Mouse (Mus musculus): ENCODE measurements around the gene Trabd2b.

Gene Trabd2b

DNA sequence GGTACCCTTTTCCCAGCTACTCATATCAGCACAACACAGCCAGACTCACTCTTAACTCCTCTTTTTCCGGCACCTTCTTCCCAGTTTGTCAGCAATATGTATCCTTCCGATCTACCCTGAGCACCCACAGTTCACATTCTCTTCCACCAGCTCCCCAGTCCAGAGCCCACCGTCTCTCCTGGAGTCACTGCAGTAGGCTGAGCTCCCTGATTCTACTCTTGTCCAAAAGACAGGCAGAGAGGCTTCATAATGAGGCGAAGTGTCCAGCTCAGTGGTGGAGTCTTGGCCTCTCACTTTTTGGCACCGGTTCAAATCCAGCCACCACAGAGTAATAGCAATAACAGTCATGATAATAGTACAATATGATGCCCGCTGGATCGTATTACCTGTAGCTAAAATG, 133.5 kb downstream of the Trabd2b start:
- DNase-seq (ENCODE audit: low spot score in 2 of 2) = no peak

- no peak for DNase-seq (ENCODE audit: low spot score in 2 of 2)
These were observed 134.7 kb downstream of the Trabd2b start for GRCm38 (mm10) chr4:114541221-114541620.

- DNase-seq (ENCODE audit: low spot score in 2 of 2) = no peak
These were observed 135.6 kb downstream of the Trabd2b start for GRCm38 (mm10) chr4:114542136-114542535.

DNA sequence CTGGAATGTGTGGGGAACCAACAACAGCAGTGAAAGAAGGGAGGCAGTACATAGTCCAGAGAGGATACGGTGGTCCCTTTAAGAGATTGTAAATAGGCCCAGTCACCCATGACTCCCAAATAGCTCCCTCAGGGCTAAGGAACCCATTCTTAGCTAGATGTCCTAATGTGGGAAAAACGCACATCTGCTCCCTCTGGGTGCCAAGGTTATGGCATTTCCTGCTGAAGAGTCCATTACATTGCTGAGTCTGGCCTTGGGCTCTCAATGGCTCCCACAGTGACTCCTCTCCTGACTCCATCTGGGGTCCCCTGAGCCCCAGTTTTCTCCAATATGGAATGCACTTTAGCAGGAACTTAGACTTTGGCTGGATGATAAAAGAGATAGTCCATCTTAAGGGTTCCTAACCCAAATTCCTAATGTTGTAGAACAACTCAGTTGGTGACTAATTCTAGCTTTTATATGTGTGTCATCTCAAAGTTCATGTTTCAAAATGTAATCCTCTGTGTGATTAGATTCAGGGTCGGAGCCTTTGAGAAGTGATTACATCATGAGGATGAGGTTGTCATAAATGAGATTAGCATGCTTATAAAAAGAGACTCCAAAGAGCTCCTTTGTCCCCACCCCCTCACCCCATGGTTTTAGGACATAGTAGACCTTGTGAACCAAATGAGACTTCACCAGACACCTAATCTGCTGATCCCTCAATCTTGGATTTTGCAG, 139.1 kb downstream of the Trabd2b start:
- DNase-seq (ENCODE audit: low spot score in 2 of 2) = peak in 1 of 2 experiments; percentile 16

- DNase-seq (ENCODE audit: low spot score in 2 of 2) = peak in 1 of 2 experiments; percentile 24
These were observed 141.3 kb downstream of the Trabd2b start for GRCm38 (mm10) chr4:114547658-114548448.

DNA sequence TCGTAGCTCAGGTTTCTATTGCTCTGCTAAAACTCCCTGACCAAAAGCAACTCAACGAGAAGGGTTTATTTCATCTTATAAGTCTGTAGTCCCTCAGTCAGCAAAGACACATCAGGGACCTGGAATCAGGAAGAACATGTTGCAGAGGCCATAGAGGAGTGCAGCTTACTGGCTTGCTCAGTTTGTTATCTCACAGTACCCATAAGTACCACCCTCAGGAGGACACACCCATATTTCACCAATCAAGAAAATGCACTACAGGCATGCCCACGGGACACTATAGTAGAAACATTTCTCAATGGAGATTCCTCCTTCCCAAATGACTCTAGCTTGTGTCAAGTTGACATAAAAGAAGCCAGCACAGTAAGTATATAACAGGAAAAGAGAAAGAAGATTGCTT, 143.0 kb downstream of the Trabd2b start:
- DNase-seq (ENCODE audit: low spot score in 2 of 2) = no peak

DNA sequence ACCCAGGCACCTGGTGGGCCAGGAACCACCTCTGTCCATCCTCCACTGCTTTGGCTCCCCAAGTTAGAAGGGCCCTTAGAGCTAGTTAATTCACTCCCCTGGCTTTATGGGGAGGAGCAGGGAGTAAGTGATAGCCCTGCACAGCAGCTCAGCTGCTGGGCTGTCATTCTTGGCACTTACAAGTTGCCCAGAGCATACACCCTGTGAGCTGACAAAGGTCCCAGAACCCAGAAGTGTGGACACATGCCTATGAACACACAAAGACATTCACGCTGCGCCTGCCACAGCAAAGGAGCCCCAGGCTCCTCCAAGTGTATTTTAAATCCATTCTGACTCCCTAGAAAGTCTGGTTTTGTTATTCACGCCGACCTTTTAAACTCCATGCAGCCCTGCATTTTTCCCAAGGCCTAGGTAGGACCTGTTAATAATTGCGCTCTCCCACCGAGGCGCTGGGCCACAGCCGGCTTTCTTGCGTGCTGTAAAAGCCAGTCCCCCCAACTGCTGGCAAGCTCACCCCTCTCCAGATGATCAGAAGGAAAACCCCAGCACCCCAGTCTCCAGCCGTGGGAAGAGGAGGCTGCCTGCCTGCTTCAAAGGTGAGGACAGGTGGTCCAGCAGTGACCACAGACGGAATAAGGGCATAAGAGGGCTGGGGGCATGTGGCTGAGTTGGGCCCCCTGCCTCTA, 144.1 kb downstream of the Trabd2b start:
- DNase-seq (ENCODE audit: low spot score in 2 of 2) = no peak

DNA sequence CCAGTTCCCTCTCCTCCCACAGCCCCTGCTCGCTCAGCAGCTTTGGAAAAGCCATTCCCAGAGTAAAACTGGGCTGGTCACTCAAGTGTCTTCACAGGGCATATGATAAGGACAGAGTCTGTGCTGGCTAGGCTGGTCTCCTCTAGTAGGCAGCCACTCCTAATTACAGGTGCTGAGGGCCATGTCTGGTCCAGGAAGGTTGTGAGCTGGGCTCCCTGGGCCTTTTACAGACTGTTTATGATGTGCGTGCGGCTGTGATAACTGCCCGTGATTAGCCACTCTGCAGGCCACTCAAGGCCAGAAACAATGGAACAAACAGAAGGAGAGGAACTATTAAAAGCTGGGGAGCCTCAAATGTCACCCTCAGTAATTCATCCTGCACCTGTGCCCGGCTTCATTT, 150.4 kb downstream of the Trabd2b start:
- no peak for DNase-seq (ENCODE audit: low spot score in 2 of 2)

GRCm38 (mm10) chr4:114557731-114558130, 151.2 kb downstream of the Trabd2b start:
- DNase-seq (ENCODE audit: low spot score in 2 of 2) = no peak

- DNase-seq (ENCODE audit: low spot score in 2 of 2) = no peak
These were observed 152.0 kb downstream of the Trabd2b start for GRCm38 (mm10) chr4:114558487-114558886.

- no peak for DNase-seq (ENCODE audit: low spot score in 2 of 2)
These were observed 154.2 kb downstream of the Trabd2b start for GRCm38 (mm10) chr4:114560638-114561216.

GRCm38 (mm10) chr4:114564131-114564695, 157.7 kb downstream of the Trabd2b start:
- no peak for DNase-seq (ENCODE audit: low spot score in 2 of 2)

- no peak for DNase-seq (ENCODE audit: low spot score in 2 of 2)
These were observed 161.1 kb downstream of the Trabd2b start for GRCm38 (mm10) chr4:114567594-114567993.

DNA sequence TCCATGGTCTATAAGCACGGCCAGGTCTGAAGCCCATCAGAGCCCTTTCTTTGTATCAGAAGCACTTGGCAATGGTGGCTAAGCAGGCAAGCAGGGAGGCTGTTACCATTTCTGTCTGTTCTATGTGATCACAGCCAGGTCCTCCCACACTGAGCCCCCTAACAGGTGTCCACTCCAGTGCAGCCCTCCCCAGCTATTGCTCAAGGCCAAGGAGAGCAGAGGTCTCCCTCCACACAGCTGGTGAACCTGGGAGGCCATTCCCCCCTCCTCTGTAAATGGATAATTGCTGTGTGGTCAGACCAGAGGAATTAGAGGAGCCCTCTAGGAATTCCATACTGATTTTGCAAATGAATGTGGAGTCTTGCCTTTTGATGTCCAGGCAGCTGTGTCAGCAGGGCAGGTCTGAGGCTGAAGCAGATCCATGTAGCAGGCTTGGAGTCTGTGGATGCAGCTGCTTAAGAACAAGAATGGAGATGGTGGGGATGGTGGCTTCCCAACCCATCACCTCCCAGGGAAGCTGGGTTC, 161.6 kb downstream of the Trabd2b start:
- DNase-seq (ENCODE audit: low spot score in 2 of 2) = no peak

DNA sequence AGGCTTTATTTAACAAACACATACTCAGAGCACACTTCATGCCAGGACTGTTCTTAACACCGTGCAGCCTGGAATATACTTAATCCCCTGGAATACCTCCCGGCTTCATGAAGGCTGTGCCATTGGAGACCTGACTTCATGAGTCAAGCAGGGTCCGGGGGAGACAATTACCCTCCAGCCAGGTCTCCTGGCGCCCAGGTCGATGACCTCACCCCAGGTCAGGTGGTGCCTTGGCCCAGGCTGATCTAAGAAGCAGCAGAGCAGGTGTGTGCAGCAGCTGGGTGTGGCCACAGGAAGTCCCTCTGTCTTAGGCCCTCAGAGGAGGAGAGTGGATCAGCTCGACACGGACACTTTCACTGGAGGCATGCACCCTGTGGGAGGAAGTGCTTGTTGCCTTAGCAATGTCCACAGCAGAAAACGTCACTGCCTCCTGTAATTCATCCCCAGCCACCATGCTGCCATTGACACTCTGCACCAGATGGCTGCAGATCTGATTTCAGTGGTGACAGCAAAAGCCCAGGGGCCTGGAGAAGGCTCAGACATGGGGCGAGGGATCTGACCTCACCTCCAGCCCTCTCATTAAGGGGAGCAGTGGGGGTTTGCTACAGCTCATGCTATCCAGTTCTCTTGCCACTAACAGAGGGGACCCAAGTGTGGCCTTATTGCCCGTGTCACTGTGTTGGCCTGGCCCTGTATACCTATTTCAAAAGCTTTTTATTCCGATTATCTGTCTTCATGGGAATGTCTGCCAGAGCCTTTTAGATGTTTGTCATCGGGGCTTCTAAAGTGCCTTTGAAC, 171.8 kb downstream of the Trabd2b start:
- DNase-seq (ENCODE audit: low spot score in 2 of 2) = no peak

- DNase-seq (ENCODE audit: low spot score in 2 of 2) = no peak
These were observed 177.1 kb downstream of the Trabd2b start for GRCm38 (mm10) chr4:114583546-114584144.

DNA sequence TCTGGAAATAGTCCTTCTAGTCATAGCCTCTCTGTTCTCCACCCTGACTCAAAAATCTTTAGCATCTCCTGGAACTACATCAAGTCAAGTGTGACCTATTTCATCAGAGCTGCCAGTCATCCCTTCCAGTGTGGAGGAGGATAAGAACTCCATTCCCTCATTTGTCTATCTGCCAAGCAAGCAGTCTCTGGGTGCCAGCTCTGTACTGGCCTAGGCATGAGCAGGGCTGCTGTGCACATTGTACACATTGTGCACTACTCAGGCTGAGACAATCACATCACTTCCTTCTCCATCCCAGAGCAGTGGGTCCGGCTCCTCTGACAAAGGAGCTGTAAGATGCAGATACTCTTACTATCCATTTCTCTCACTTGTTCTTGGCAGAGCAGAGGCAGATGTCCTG, 178.2 kb downstream of the Trabd2b start:
- no peak for DNase-seq (ENCODE audit: low spot score in 2 of 2)

- no peak for DNase-seq (ENCODE audit: low spot score in 2 of 2)
These were observed 187.2 kb downstream of the Trabd2b start for GRCm38 (mm10) chr4:114593554-114594215.

DNA sequence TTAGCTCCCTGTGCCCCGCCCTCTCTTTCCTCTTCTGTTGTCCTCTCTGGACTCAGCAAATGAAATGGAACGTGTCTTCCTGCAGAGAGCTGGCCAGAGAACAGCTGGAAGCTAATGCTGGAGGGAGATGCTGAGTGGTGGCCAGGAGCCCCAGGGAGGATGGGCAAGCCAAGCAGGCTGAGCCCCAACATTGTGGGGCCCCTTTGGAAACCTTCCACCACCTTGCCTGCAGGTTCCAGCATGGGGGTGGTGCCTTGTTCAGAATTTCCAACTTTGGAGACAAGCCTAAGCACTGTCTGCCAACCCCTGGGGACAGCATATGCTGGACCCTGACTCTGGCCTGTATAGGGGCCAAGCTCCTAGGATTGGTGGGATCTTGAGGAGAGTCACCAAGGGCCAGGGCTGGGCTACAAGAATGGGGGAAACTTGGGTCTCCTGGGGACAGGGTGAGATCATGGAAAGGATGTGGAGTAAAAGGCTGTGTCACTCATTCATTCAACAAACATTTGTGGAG, 188.7 kb downstream of the Trabd2b start:
- DNase-seq (ENCODE audit: low spot score in 2 of 2) = peak; percentile 75 to 79

- DNase-seq (ENCODE audit: low spot score in 2 of 2) = no peak
These were observed 192.6 kb downstream of the Trabd2b start for GRCm38 (mm10) chr4:114599121-114599520.
